Mouse (Mus musculus) cerebellum, postnatal 14 days (tissue): ENCODE data around the gene Rnf41.

ENCODE experiments used
- DNase-seq, 2 experiments: peaks; one replicate each; pipeline ENCODE4 v3.0.0; 2021; ENCODE audit warnings: mixed read lengths in 2 of 2

Gene Rnf41

GRCm38 (mm10) chr10:128411211-128412054 is at the start of gene Rnf41, which contains the start of gene Nabp2:
Gene Rnf41 (plus strand): TSS chr10:128411657.
Gene Nabp2 (minus strand): TSS chr10:128411492.
- peak; percentile 97 to 98 for DNase-seq

GRCm38 (mm10) chr10:128361836-128362235 is 49.6 kb upstream of the Rnf41 start:
- no peak for DNase-seq

- peak; percentile 66 to 68 for DNase-seq
These were observed 48.9 kb upstream of the Rnf41 start for GRCm38 (mm10) chr10:128362568-128362967.

GRCm38 (mm10) chr10:128367899-128368401 is 43.5 kb upstream of the Rnf41 start:
- no peak for DNase-seq

GRCm38 (mm10) chr10:128368402-128369217 is 42.8 kb upstream of the Rnf41 start, which contains the start of gene Coq10a:
Gene Coq10a (minus strand): TSS chr10:128368997.
- DNase-seq = peak; percentile 95

- DNase-seq = no peak
These were observed 42.3 kb upstream of the Rnf41 start for GRCm38 (mm10) chr10:128369218-128369543.

- no peak for DNase-seq
These were observed 41.9 kb upstream of the Rnf41 start for GRCm38 (mm10) chr10:128369599-128369998.

GRCm38 (mm10) chr10:128370021-128370420 is 41.4 kb upstream of the Rnf41 start:
- no peak for DNase-seq

GRCm38 (mm10) chr10:128370601-128371000 is 40.9 kb upstream of the Rnf41 start:
- DNase-seq = no peak

- DNase-seq = peak in 1 of 2 experiments; percentile 48
These were observed 39.3 kb upstream of the Rnf41 start for GRCm38 (mm10) chr10:128372142-128372541.

GRCm38 (mm10) chr10:128372989-128373748 is 38.3 kb upstream of the Rnf41 start:
- DNase-seq = no peak

GRCm38 (mm10) chr10:128374393-128374792 is 37.1 kb upstream of the Rnf41 start:
- peak in 1 of 2 experiments; percentile 42 for DNase-seq

- DNase-seq = no peak
These were observed 35.4 kb upstream of the Rnf41 start for GRCm38 (mm10) chr10:128376099-128376454.

- peak; percentile 88 to 94 for DNase-seq
These were observed 34.8 kb upstream of the Rnf41 start, which contains the start of gene Ankrd52 for GRCm38 (mm10) chr10:128376455-128377211. Gene Ankrd52 (plus strand): TSS chr10:128377115.

GRCm38 (mm10) chr10:128377222-128377939 is 34.1 kb upstream of the Rnf41 start:
- peak; percentile 70 for DNase-seq

- no peak for DNase-seq
These were observed 33.5 kb upstream of the Rnf41 start for GRCm38 (mm10) chr10:128377940-128378448.

- peak in 1 of 2 experiments; percentile 9 for DNase-seq
These were observed 33.0 kb upstream of the Rnf41 start for GRCm38 (mm10) chr10:128378462-128378861.

- DNase-seq = peak in 1 of 2 experiments; percentile 29
These were observed 32.2 kb upstream of the Rnf41 start for GRCm38 (mm10) chr10:128379260-128379659.

GRCm38 (mm10) chr10:128380565-128380964 is 30.9 kb upstream of the Rnf41 start:
- DNase-seq = no peak

- DNase-seq = no peak
These were observed 29.0 kb upstream of the Rnf41 start for GRCm38 (mm10) chr10:128382482-128382881.

GRCm38 (mm10) chr10:128385902-128386301 is 25.6 kb upstream of the Rnf41 start:
- no peak for DNase-seq
